Mouse (Mus musculus): ENCODE measurements at regions not wholly inside any gene's neighbourhood (a gene's known extent, or its start where the extent isn't known, plus 50 kb on each side); places are given as distances from the start of the nearest gene placed in this dataset.

DNA sequence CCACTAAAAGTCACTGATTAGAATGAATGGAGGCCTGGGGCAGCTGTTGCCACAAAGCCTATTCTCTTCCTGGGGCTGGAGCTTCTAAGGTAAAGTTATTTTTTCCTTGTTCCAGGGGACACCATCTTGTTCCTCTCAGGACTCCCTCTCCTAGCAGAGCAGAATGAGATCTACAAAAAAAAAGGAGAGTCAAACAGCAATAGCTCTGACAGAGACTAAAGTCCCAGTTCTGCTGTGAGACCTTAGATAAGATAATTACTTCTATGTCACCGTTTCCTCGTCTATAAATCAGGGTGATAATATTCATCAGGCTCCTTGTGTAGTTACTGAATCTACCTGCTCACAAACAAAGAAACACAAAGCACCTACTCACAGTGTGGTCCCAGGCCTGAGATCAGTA is 256.7 kb downstream of the Abcc12 start:
- Histone ChIP-seq H3K4me1 (replicated peaks; ENCODE audit: control insufficient read depth, insufficient read depth, low read length) (0 out of 2 replicates have a peak, but pooled peaks cover 3% of the 10 kb centered on the region), H3K9ac (ENCODE audit: low read length) (no peak overlapping the region), H3K27ac (ENCODE audit: low read depth, low read length) (no peak overlapping the region), H3K9me3 (ENCODE audit: control insufficient read depth, low read length) (no peaks in the 10 kb centered on the region), H3K4me3 (ENCODE audit: low read depth, low read length) (no peak overlapping the region), H3K27me3 (ENCODE audit: control insufficient read depth, insufficient read depth, low read length) (peaks cover 2% of the 10 kb centered on the region; the same call in 1 of the 2 replicates), H3K4me2 (ENCODE audit: low read depth, low read length, severe bottlenecking) (no peak overlapping the region), H3K36me3 (ENCODE audit: control insufficient read depth, insufficient read depth, low read length) (no peaks in the 10 kb centered on the region)
- 79% methylated on average over 2 of the region's 2 CpGs for WGBS
- DNase-seq (ENCODE audit: low spot score) (no peak), ATAC-seq (replicated peaks; ENCODE audit: low FRiP score) (no peak)

DNA sequence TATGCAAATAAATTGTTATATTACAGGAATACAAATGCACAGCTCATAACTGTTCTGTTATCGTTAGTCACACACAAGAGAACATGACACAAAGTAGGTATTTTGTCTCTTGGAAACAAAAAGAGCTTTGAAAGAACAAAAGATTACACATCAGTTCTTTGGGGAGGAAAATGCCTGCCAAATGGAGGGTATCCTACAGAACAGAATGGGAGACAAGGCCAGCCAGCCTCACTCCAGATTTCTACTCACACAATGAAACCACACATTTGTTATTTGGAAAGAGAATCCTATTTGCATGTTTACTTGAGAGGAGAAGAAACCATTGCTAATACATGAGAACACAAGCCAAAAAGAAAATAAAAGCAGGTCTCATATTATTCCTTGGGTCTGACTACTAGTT is 258.0 kb downstream of the Abcc12 start:
- Histone ChIP-seq H3K36me3 (ENCODE audit: control insufficient read depth, insufficient read depth, low read length) (no peaks in the 10 kb centered on the region), H3K4me3 (ENCODE audit: low read depth, low read length) (no peak overlapping the region), H3K9ac (ENCODE audit: low read length) (no peak overlapping the region), H3K4me1 (replicated peaks; ENCODE audit: control insufficient read depth, insufficient read depth, low read length) (no peaks in the 10 kb centered on the region), H3K9me3 (ENCODE audit: control insufficient read depth, low read length) (no peaks in the 10 kb centered on the region), H3K4me2 (ENCODE audit: low read depth, low read length, severe bottlenecking) (no peak overlapping the region), H3K27ac (ENCODE audit: low read depth, low read length) (no peak overlapping the region), H3K27me3 (ENCODE audit: control insufficient read depth, insufficient read depth, low read length) (no peaks in the 10 kb centered on the region)
- no peak for ATAC-seq (replicated peaks; ENCODE audit: low FRiP score)
- DNase-seq (ENCODE audit: low spot score): no peak
- 69% methylated on average over 1 of the region's 1 CpGs for WGBS

DNA sequence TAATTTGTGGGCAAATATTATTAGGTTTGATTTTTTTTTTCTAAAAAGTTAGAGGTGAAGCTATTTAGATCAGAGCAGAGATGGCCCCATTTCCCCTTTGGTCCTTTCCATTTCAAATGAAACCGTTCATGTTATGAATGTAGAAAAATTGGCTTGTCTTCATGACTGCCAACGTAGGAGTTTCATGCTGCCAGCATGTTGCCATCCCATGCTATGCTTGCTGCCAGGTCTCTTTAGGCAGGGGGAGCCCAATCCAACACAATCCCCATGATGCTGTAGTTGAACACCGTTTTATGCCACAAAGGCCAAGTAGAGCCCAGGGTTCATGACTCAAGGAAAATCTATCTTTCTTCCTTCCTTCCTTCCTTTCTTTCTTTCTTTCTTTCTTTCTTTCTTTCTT is 259.5 kb downstream of the Abcc12 start:
- H3K9ac ChIP-seq (ENCODE audit: low read length): no peak overlapping the region
- H3K27ac ChIP-seq (ENCODE audit: low read depth, low read length): no peak overlapping the region
- H3K4me1 ChIP-seq (replicated peaks; ENCODE audit: control insufficient read depth, insufficient read depth, low read length): no peaks in the 10 kb centered on the region
- H3K36me3 ChIP-seq (ENCODE audit: control insufficient read depth, insufficient read depth, low read length): no peaks in the 10 kb centered on the region
- 87% methylated on average over 3 of the region's 3 CpGs for WGBS
- no peaks in the 10 kb centered on the region for H3K9me3 ChIP-seq (ENCODE audit: control insufficient read depth, low read length)
- H3K27me3 ChIP-seq (ENCODE audit: control insufficient read depth, insufficient read depth, low read length): no peaks in the 10 kb centered on the region
- H3K4me3 ChIP-seq (ENCODE audit: low read depth, low read length): no peak overlapping the region
- no peak overlapping the region for H3K4me2 ChIP-seq (ENCODE audit: low read depth, low read length, severe bottlenecking)
- DNase-seq (ENCODE audit: low spot score) (no peak), ATAC-seq (replicated peaks; ENCODE audit: low FRiP score) (no peak)

DNA sequence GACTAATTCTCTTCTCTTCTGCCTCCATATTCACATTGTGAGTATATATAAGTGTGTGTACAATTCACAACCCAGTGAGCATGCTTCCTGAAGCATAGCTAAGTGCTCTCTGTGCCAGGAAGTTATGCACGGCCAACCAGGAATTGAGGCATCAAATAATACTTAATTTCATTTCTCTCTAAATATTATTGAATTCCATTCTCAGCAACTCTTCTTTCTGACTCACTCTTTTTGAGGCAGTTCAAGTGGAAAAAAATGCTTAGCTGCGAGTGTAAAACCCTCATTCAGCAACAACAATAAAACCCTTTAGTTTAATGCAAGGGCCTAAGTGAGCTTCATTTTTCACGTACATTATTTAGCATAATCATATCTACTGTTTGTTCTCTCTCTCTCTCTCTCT is 262.0 kb downstream of the Abcc12 start:
- no peaks in the 10 kb centered on the region for H3K36me3 ChIP-seq (ENCODE audit: control insufficient read depth, insufficient read depth, low read length)
- WGBS: 43% methylated on average over 3 of the region's 3 CpGs
- H3K4me2 ChIP-seq (ENCODE audit: low read depth, low read length, severe bottlenecking): no peak overlapping the region
- ATAC-seq (replicated peaks; ENCODE audit: low FRiP score) (no peak), DNase-seq (ENCODE audit: low spot score) (no peak)
- no peaks in the 10 kb centered on the region for H3K9me3 ChIP-seq (ENCODE audit: control insufficient read depth, low read length)
- no peaks in the 10 kb centered on the region for H3K27me3 ChIP-seq (ENCODE audit: control insufficient read depth, insufficient read depth, low read length)
- H3K4me3 ChIP-seq (ENCODE audit: low read depth, low read length): no peak overlapping the region
- no peak overlapping the region for H3K27ac ChIP-seq (ENCODE audit: low read depth, low read length)
- H3K9ac ChIP-seq (ENCODE audit: low read length): no peak overlapping the region
- H3K4me1 ChIP-seq (replicated peaks; ENCODE audit: control insufficient read depth, insufficient read depth, low read length): no peaks in the 10 kb centered on the region

DNA sequence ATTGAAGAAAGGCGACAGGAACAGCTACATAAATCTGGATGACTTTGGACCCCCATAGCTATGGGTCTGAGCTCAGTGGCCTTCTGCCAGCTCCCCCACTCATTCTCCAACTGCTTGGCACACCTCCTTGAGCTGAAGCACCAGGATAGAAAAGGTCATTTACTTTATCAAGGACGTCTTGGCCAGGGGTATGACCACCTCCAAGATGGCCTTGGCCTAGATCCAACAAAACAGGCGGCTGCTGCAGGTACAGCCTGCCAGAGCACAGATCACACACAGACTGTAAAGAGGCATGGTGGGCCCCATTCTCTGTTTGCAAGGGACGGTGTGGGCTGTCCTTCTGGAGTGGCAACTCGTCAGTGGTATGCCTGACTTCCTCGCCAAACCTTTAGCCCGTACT is 264.2 kb downstream of the Abcc12 start:
- Histone ChIP-seq H3K36me3 (ENCODE audit: control insufficient read depth, insufficient read depth, low read length) (no peaks in the 10 kb centered on the region), H3K9me3 (ENCODE audit: control insufficient read depth, low read length) (no peaks in the 10 kb centered on the region)

DNA sequence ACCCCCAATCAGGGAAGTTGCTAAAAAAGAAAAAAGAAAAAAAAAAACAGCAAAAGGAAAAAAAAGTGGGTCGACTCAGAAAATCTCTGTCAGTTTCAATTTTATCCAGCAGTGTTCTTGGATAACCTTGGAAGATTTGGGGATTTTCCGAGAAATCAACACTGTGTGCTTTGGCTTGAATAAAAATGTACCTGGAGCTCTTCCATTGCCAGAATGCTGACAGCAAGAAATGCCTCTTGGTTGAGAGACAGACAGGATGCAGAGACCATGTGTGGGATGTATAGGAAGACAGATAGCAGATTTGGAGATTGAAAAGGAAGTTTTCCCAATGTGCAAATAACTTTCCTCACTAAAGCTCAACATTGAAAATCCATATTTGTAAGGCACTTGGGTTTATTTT is 271.0 kb downstream of the Abcc12 start:
- no peaks in the 10 kb centered on the region for H3K4me1 ChIP-seq (replicated peaks; ENCODE audit: control insufficient read depth, insufficient read depth, low read length)
- no peak overlapping the region for H3K27ac ChIP-seq (ENCODE audit: low read depth, low read length)
- no peak overlapping the region for H3K9ac ChIP-seq (ENCODE audit: low read length)
- H3K36me3 ChIP-seq (ENCODE audit: control insufficient read depth, insufficient read depth, low read length): no peaks in the 10 kb centered on the region
- no peaks in the 10 kb centered on the region for H3K9me3 ChIP-seq (ENCODE audit: control insufficient read depth, low read length)
- ATAC-seq (replicated peaks; ENCODE audit: low FRiP score) (no peak), DNase-seq (ENCODE audit: low spot score) (no peak)
- WGBS: 82% methylated on average over 2 of the region's 2 CpGs
- no peaks in the 10 kb centered on the region for H3K27me3 ChIP-seq (ENCODE audit: control insufficient read depth, insufficient read depth, low read length)
- no peak overlapping the region for H3K4me3 ChIP-seq (ENCODE audit: low read depth, low read length)
- no peak overlapping the region for H3K4me2 ChIP-seq (ENCODE audit: low read depth, low read length, severe bottlenecking)

More for the DNA sequence above, 264.2 kb downstream of the Abcc12 start:
- Histone ChIP-seq H3K4me3 (ENCODE audit: low read depth, low read length) (no peak overlapping the region), H3K27ac (ENCODE audit: low read depth, low read length) (no peak overlapping the region), H3K9ac (ENCODE audit: low read length) (no peak overlapping the region), H3K4me1 (replicated peaks; ENCODE audit: control insufficient read depth, insufficient read depth, low read length) (no peaks in the 10 kb centered on the region), H3K4me2 (ENCODE audit: low read depth, low read length, severe bottlenecking) (no peak overlapping the region), H3K27me3 (ENCODE audit: control insufficient read depth, insufficient read depth, low read length) (no peaks in the 10 kb centered on the region)
- 91% methylated on average over 7 of the region's 7 CpGs for WGBS
- DNase-seq (ENCODE audit: low spot score): no peak
- ATAC-seq (replicated peaks; ENCODE audit: low FRiP score): no peak

DNA sequence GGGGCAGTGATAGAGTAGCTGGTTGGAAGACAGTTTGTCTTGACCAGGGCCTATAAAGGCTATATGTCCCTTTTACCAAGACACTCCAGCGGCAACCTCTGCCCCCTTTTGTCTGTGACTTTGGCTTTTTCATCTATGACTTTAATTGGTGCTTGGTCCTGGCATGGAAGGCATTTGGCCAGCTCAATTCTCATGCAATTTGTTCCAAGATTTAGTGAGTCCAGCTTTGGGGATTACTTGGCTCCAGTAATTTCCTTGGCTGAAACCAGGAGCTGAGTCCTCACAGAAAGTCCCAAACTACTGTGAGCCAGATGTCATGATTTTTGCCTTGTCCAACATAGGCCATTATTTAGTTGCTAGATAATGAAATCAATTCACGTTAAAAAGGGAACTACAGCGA is 273.1 kb downstream of the Abcc12 start:
- DNase-seq (ENCODE audit: low spot score): no peak
- H3K36me3 ChIP-seq (ENCODE audit: control insufficient read depth, insufficient read depth, low read length): no peaks in the 10 kb centered on the region
- H3K9ac ChIP-seq (ENCODE audit: low read length): no peak overlapping the region
- H3K4me3 ChIP-seq (ENCODE audit: low read depth, low read length): no peak overlapping the region
- no peaks in the 10 kb centered on the region for H3K4me1 ChIP-seq (replicated peaks; ENCODE audit: control insufficient read depth, insufficient read depth, low read length)
- H3K4me2 ChIP-seq (ENCODE audit: low read depth, low read length, severe bottlenecking): no peak overlapping the region
- no peak overlapping the region for H3K27ac ChIP-seq (ENCODE audit: low read depth, low read length)
- ATAC-seq (replicated peaks; ENCODE audit: low FRiP score): no peak
- H3K27me3 ChIP-seq (ENCODE audit: control insufficient read depth, insufficient read depth, low read length): no peaks in the 10 kb centered on the region
- H3K9me3 ChIP-seq (ENCODE audit: control insufficient read depth, low read length): no peaks in the 10 kb centered on the region
- whole genome bisulfite sequencing: 87% methylated on average over 3 of the region's 3 CpGs

DNA sequence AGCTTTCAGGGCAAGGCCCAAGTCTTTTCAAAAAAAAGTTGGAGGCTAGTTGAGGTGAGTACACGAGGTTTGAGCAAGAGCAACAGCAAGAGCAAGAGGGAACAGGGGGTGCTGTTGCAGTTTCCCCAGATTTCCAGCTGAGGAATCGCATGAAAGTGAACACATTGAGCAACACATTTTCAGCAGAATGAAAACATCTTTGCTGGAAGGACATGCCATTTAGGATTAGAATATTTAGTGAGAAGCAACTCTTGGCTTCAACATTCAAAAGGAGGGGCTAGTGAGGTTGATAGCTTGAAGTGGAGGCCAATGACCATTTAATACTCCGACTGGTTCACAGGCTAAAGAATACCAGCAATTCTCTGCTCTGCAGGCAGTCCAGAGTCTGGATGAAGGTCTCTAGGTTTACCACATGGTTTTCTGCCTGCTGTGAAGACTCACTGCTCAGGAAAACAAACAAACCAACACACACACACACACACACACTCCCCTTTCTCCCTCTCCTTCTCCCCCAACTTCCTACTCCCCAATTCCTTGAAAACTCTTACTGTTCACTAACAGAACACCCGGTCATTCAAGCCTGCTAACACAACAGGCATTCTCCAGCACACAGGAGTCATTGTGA is 278.5 kb downstream of the Abcc12 start:
- H3K9me3 ChIP-seq (ENCODE audit: control insufficient read depth, low read length): no peaks in the 10 kb centered on the region
- H3K9ac ChIP-seq (ENCODE audit: low read length): no peak overlapping the region
- H3K27me3 ChIP-seq (ENCODE audit: control insufficient read depth, insufficient read depth, low read length): no peaks in the 10 kb centered on the region
- no peak for DNase-seq (ENCODE audit: low spot score)
- H3K27ac ChIP-seq (ENCODE audit: low read depth, low read length): no peak overlapping the region
- H3K4me2 ChIP-seq (ENCODE audit: low read depth, low read length, severe bottlenecking): no peak overlapping the region
- H3K36me3 ChIP-seq (ENCODE audit: control insufficient read depth, insufficient read depth, low read length): no peaks in the 10 kb centered on the region
- no peaks in the 10 kb centered on the region for H3K4me1 ChIP-seq (replicated peaks; ENCODE audit: control insufficient read depth, insufficient read depth, low read length)
- ATAC-seq (replicated peaks; ENCODE audit: low FRiP score): no peak
- WGBS: 66% methylated on average over 4 of the region's 4 CpGs
- H3K4me3 ChIP-seq (ENCODE audit: low read depth, low read length): no peak overlapping the region

DNA sequence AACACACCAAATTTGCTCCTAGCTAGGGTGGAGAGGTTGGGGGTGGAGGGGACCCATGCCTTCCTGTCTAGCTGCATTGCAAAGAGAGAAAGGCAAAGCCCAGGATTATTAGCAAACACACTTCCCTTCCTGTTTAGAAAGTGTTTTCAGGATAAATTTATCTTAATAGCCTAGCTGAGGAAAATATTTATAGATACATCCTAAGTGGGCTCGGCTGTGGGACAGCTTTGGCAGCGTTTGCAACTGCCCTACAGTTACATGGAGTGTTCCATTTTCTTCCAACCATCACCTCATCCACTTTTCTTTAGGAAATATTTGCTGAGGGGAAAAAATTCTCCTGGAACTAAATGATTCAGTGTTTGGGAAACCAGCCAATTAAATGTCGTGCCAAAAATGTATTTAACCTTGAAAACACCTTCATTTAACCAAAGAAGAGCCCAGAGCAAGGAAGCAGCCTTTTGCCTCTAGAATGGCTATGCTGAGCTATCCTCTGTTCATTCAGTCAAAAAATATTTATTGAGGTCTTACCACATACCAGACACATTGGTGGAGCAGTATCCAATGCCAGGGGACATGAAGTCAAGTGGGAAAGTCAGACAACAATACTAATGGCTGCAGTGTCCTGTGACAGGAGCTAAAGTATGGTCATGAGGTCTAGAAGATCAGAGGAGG is 291.6 kb downstream of the Abcc12 start:
- H3K4me1 ChIP-seq (replicated peaks; ENCODE audit: control insufficient read depth, insufficient read depth, low read length): no peaks in the 10 kb centered on the region
- no peak overlapping the region for H3K4me3 ChIP-seq (ENCODE audit: low read depth, low read length)
- H3K4me2 ChIP-seq (ENCODE audit: low read depth, low read length, severe bottlenecking): no peak overlapping the region
- no peaks in the 10 kb centered on the region for H3K36me3 ChIP-seq (ENCODE audit: control insufficient read depth, insufficient read depth, low read length)
- H3K9ac ChIP-seq (ENCODE audit: low read length): no peak overlapping the region
- WGBS: 86% methylated on average over 3 of the region's 3 CpGs
- no peak overlapping the region for H3K27ac ChIP-seq (ENCODE audit: low read depth, low read length)
- ATAC-seq (replicated peaks; ENCODE audit: low FRiP score): no peak
- no peak for DNase-seq (ENCODE audit: low spot score)
- H3K27me3 ChIP-seq (ENCODE audit: control insufficient read depth, insufficient read depth, low read length): no peaks in the 10 kb centered on the region
- no peaks in the 10 kb centered on the region for H3K9me3 ChIP-seq (ENCODE audit: control insufficient read depth, low read length)

All from forebrain, embryonic 11.5 days (tissue).